Mouse (Mus musculus): ENCODE results near the gene Sim1.

Sim1 gene

GRCm38 (mm10) chr10:50894170-50894991, at the start of gene Sim1:
Gene Sim1, plus strand, starts transcription at chr10:50894754.
- DNase-seq = peak; percentile 94

- DNase-seq = no peak
These were observed 26.4 kb upstream of the Sim1 start for GRCm38 (mm10) chr10:50868202-50868601.

DNA sequence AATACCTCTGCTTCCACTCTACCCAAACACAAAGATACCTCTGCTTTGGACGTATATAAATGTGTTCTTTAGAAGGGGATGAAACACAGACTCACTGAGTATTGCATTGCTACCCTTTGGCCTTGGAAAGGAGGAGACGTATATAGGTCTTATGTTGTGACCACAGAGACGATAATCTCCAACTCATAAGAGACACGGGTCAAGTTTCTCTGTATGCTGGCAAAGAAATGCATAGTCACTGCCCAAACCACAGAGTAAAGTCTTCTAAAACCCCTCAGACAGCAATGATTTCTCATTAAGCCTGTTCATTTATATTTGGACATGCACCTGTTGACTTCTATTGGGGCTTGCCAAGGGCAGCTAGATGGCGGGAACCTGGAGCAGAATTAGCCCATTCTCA, 17.6 kb upstream of the Sim1 start:
- DNase-seq = no peak

DNA sequence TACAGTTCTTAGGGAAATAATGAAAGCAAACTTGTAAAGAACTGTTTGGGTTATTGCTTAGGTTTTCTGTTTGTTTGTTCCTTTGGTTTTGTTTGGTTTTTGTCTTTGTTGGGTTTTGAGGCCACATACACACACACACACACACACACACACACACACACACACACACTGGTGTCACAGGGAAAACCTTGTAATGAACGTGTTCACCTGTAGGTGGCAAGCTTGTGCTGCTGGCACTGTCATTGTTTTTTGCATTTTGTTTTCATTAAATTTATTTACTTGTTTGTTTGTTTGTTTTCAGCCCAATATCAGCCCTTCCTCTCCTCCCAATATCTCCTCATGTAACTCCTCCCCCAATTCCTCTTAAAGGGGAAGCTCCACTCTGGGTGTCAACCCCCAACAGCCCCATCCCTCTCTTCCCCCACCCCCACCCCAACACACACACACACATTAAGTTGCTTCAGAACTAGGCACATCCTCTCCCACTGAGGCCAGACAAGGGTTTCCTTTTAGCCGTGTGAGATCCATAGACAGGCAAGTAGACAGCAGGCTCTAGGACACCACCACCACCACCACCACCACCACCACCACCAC, 13.0 kb upstream of the Sim1 start:
- DNase-seq = peak; percentile 25

DNA sequence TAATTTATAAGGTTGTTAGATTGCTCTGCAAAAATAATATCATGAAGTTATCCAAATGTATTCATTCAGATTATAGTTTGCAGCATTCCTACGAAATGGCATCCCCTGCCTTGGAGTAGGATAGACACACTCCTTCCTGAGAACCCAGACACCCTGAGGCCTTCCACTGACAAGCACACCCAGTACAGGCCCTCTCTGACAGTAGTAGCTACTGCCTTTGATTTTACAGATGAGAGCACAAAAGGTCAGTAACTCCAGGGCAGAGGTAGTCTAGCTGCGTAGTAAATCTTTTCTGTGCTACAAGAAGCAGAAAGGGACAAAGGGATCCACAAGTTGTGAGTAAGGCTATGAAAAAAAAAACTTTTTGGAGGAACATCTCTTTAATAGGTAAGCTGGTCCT, 12.2 kb upstream of the Sim1 start:
- DNase-seq = no peak

GRCm38 (mm10) chr10:50886305-50886704, 8.2 kb upstream of the Sim1 start:
- DNase-seq = no peak

GRCm38 (mm10) chr10:50890621-50891020, 3.9 kb upstream of the Sim1 start:
- no peak for DNase-seq

DNA sequence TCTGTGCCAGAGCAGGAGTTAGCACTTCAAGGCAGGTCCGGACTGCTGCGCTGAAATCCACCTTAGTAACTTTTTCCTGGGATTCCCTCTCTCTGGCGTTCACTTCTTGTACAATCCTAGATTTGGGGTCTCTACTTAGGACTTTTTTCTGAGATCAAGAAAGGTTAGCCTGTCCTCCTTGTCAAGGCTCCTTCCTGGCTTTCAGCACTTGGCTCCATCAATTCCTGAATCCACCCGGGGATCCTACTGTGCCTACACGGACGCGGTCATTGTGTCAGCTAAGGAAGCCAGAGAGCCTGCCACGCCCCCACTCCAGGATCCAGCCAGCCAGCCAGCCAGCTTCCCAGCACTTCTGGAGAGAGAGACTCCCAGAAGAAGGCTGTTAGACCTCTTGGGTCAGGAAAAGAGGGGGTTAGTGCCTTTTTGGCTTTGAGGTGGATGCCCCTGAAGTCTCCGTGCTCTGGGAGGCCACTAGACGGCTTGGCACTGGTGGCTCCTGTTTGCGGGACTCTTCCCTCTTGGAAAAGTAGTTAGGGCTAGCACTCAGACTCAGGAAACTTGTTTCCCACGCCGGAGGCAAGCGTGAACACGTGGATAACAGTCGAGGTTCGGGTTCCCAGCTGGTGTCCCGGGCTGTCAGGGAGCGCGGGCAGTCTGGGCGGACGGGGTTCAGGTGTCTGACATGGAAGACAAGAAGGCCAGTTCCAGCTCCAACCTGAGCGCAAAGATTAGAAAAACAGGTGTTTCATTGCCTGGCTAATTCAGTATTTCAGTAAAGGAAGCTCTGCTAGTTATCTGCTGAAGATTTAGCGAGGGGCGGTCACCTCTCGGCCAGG, 2.5 kb upstream of the Sim1 start:
- peak; percentile 61 for DNase-seq

- DNase-seq = peak; percentile 73
These were observed 1.7 kb upstream of the Sim1 start for GRCm38 (mm10) chr10:50892751-50893320.

DNA sequence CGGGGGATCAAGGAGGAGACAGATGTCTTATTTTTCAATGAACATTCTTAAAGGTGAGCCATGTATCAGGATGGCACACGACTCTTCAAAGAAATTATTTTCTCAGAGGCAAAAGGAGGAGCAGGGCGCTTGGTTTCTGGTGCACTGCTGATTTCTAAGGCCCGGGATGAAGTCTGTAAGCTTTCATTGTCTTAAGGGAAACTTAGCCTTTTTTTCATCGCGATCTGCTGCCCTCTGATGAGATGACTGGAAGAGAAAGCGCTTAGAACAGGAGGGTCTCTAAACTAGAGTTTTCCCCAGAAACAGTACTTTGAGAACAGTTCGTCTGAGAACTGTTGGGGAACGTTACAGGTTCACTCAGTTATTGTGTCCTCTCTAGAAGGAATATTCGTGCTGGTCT, 1.0 kb upstream of the Sim1 start:
- no peak for DNase-seq

DNA sequence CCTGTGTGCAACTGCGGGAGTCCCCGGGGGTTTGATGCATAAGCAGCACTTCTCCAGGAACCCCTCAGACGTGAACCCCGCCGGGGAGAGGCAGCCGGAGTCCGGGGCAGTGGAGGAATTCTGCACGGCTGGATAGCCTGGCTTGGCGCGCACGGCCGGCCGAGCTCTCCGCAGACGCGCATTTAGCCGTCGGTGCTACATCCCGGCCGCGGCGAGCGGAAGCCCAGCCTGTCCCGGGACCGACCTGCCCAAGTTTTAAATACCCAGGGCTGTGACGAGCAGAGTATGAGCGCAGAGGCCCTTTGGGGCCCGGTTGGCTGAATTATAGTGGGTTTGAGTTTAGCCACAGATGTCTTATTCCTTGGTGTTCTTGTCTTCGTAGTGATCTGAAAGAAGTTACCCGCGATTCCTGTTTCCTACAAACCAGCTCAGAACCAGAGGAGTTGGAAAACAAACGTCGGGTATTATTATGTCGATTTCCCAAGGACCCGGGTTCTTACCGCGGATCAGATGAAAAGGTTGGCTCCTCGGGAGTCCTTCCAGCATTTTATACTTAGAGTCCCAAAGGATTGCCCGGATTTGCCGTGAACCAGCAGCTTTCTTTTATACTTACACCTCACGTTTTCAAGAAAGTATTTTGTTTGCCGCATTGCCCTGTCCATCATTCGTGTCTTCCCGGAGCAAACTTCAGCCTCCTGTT, 687 bp downstream of the Sim1 start:
- peak; percentile 58 for DNase-seq

- DNase-seq = peak; percentile 45
These were observed 1.6 kb downstream of the Sim1 start for GRCm38 (mm10) chr10:50895881-50896766.

DNA sequence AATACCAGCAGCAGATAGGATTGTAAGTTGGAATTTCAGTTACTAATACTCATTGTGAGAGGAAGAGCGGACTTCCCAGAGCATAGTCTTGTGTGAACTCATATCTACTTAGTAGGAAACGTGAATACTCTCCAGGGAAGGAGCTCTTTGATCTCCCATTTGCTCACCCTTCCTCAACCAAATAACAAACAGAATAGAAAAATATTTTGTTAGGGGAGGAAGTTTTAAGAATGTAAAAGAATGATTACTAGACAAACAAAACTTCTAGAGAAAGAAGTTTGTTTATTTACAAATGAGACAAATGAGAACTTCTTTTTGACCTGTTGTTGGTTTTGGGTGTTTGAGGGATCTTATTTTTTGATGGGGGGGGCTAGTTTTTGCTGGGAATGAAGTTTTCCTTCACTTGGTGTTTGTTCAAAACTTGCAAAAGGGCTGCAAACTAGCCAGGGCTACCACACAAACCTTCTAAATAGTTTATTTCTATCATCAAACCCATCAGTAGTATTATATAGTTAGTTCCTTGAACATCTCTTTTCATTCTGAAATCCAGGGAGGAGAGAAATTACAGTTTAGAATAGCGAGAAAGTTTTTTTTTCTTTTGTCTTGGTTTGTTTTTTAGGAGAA, 2.3 kb downstream of the Sim1 start:
- DNase-seq = peak; percentile 39

DNA sequence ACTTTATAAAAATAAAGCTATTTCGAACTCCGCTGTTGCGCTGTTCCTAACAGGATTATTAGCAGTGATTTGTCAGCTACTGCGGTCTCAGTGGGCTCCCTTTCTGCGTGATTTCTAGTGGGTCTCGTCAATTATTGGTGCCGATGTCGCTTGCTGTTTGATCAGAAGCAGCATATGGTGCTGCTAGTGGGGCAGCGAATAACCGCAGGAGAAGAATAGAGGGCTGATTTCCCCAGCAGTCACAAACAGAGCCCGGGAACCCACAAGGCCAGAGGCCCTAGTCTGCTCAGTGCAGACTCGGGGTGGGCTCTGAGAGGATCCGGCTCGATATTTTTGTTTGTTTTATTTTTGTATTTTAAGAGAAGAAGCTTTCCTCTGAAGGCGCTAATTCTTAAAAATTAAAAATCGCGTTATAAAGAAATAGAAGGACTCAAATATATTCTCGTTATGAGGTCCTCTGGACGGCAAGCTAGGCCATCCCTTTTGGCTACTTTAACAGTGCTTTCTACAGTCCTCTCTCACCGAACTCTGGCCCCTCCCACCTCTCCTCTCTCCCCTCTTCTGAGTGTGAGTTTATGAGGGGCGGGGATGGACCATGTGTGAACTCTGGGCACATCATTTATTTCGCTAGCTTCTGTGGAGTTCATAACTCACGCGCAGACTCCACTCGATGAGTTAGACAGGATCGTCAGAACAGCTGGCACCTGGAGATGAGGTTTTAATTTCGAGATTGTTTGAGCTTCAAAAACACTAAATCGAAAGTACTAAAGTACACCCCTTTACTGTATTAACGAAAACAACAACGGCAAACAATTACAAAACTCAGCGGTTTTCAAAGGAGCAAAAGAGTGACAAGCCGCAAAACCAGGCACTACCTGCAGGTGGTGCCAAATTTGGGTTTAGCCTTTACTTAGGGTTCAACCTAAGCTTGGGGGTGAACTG, 3.2 kb downstream of the Sim1 start:
- peak; percentile 76 for DNase-seq

DNA sequence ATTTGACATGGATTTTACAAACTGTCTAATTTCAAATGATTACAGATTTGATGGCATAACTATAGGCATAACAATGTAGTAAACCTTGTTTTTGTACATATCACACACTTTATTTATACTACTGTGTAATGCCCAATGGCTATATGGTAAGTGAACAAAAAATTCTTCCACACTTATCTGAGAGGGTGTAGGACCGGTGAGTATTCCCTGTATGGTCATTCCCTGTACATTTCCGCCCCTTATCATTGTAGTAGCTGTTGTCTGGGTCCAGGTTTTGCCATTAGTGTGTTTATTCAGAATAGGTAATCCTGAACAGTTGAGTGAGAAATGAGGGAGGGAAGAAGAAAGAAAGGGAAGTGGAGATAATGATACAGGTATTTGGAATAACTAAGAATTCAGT, 4.1 kb downstream of the Sim1 start:
- DNase-seq = no peak

GRCm38 (mm10) chr10:50899846-50900745, 5.5 kb downstream of the Sim1 start:
- peak; percentile 31 for DNase-seq

DNA sequence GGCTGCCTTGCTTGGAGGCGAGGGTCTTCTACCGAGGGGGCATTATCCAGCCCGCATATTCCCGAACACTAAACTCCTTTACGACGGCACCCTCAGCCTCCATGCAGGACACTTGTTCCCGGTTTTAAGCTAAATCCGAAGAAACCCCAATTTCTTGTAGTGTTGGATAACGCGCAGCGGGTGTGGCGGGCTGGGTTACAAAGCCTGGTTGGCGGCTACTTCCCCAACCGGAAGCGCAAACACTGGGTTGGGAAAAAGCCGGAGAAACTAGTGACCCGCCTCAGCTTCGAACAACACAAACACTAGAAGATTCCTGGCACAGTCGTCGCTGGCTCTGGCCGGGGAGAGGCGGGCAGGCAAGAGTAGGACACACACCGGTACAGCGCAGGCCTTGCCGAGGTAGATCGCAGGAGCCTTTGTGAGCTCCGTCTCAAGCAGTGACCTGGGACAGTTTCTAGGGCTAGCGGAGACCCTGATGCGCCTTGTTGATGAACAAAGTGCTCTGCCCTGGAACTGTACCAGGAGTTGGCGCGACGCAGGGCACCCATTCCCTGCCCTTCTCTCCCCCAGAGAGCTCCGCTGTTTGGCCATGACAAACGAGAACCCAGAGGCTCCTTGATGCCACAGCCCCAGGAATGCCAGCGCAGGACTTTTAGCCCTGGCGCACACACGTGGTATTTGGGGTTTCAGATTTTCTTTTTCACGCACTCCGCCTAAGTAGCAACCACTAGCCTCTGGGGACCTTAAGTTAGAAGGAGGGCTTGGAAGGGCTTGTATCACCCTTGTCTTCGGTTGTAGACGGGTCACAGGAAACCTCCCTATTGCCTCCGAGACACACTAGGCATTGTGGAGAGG, 6.4 kb downstream of the Sim1 start:
- peak; percentile 56 for DNase-seq

All from embryo, embryonic 11 days (tissue).